Mouse (Mus musculus): ENCODE results near the gene Prkar1b. TPM values are rescaled to one million over a fixed set of nuclear protein-coding genes. Genes with fewer than 3 reads are reported as not detected.
A peak's percentile ranks its signal among the peaks of the same experiment; 100 is the strongest.

The Prkar1b gene
- polyA plus RNA-seq, 1 experiment = 1.4 TPM

- Histone ChIP-seq H3K36me3 (replicated peaks; ENCODE audit: low read length) (no peaks in the 10 kb centered on the region), H3K4me1 (peaks cover 16% of the 10 kb centered on the region), H3K4me3 (replicated peaks) (no peak overlapping the region), H3K9me3 (peaks cover 6% of the 10 kb centered on the region), H3K27me3 (replicated peaks) (peaks cover 27% of the 10 kb centered on the region)
- TF ChIP-seq GATA1 (IDR thresholded peaks at IDR 0.05; ENCODE audit: borderline replicate concordance, low read length) (no peak), FLI1 (IDR thresholded peaks at IDR 0.05; ENCODE audit: low read length) (no peak)
Observed at GRCm38 (mm10) chr5:139136341-139136740, 13.5 kb downstream of the Prkar1b start.

- Histone ChIP-seq H3K36me3 (replicated peaks; ENCODE audit: low read length) (no peaks in the 10 kb centered on the region), H3K4me1 (peaks cover 21% of the 10 kb centered on the region), H3K27me3 (replicated peaks) (peaks cover 37% of the 10 kb centered on the region), H3K4me3 (replicated peaks) (no peak overlapping the region), H3K9me3 (peaks cover 10% of the 10 kb centered on the region)
- TF ChIP-seq GATA1 (IDR thresholded peaks at IDR 0.05; ENCODE audit: borderline replicate concordance, low read length) (no peak), FLI1 (IDR thresholded peaks at IDR 0.05; ENCODE audit: low read length) (no peak)
Observed at GRCm38 (mm10) chr5:139134501-139134900, 15.3 kb downstream of the Prkar1b start.

DNA sequence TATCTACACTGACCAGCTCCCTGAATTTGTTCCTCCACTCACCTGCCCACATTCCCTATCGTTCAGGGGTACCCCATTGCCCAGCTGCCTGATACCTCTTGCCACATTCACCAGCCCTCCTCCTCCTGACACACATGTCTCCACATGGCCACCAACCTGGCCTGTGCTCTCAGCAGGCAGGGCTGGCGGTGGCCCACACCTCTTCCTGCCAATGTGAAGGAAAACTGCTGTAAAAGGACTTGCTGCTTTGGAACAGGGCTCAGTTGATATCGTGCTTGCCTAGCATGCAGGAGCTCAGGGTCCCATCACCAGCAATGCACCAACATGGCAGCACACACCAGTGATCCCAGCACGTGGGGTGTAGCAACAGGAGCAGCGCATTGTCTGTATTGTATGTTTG, 19.4 kb downstream of the Prkar1b start:
- Histone ChIP-seq H3K27me3 (replicated peaks) (peaks cover 64% of the 10 kb centered on the region), H3K4me1 (peaks cover 20% of the 10 kb centered on the region), H3K36me3 (replicated peaks; ENCODE audit: low read length) (no peaks in the 10 kb centered on the region), H3K4me3 (replicated peaks) (no peak overlapping the region), H3K9me3 (peaks cover 5% of the 10 kb centered on the region)
- no peak for TF ChIP-seq GATA1 (IDR thresholded peaks at IDR 0.05; ENCODE audit: borderline replicate concordance, low read length)
- no peak for TF ChIP-seq FLI1 (IDR thresholded peaks at IDR 0.05; ENCODE audit: low read length)

GRCm38 (mm10) chr5:139129572-139130151, 20.1 kb downstream of the Prkar1b start:
- Histone ChIP-seq H3K9me3 (peaks cover 8% of the 10 kb centered on the region), H3K4me1 (peaks cover 20% of the 10 kb centered on the region), H3K27me3 (replicated peaks) (peaks cover 66% of the 10 kb centered on the region), H3K36me3 (replicated peaks; ENCODE audit: low read length) (no peaks in the 10 kb centered on the region), H3K4me3 (replicated peaks) (peak overlapping the region; percentile 87)
- TF ChIP-seq GATA1 (IDR thresholded peaks at IDR 0.05; ENCODE audit: borderline replicate concordance, low read length) (no peak), FLI1 (IDR thresholded peaks at IDR 0.05; ENCODE audit: low read length) (no peak)

- no peaks in the 10 kb centered on the region for H3K36me3 ChIP-seq (replicated peaks; ENCODE audit: low read length)
- peak overlapping the region; percentile 42 for H3K4me3 ChIP-seq (replicated peaks)
- peaks cover 8% of the 10 kb centered on the region for H3K9me3 ChIP-seq
- peaks cover 64% of the 10 kb centered on the region for H3K27me3 ChIP-seq (replicated peaks)
- peaks cover 20% of the 10 kb centered on the region for H3K4me1 ChIP-seq
- TF ChIP-seq GATA1 (IDR thresholded peaks at IDR 0.05; ENCODE audit: borderline replicate concordance, low read length) (no peak), FLI1 (IDR thresholded peaks at IDR 0.05; ENCODE audit: low read length) (no peak)
Observed at GRCm38 (mm10) chr5:139129078-139129477, 20.7 kb downstream of the Prkar1b start.

DNA sequence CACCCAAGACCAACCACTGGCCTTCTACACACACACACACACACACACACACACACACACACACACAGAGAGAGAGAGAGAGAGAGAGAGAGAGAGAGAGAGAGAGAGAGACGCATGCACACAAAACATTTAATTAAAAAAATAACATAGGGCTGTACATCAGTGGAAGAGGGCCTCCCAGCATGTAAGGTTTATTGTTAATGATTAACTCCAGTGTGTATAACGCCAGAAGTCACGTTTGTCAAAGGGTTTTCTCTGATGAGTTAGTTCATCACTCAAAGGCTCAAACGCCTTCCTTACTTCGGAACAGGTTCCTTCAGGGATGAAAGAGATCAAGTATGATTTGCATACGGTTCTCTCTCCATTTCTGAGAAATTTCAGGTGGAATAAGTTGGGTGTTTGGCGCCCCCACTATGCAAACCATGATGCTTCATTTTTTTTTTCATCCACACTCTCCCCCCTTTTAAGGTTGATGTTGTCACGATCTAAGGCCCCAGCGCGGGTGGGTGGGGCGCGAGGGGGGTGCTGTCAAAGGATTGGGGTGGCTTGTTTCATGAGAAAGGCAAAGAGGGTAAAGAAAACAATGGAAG, 21.2 kb downstream of the Prkar1b start:
- Histone ChIP-seq H3K36me3 (replicated peaks; ENCODE audit: low read length) (no peaks in the 10 kb centered on the region), H3K4me3 (replicated peaks) (no peak overlapping the region), H3K9me3 (peaks cover 8% of the 10 kb centered on the region), H3K4me1 (peaks cover 20% of the 10 kb centered on the region), H3K27me3 (replicated peaks) (peaks cover 66% of the 10 kb centered on the region)
- no peak for TF ChIP-seq FLI1 (IDR thresholded peaks at IDR 0.05; ENCODE audit: low read length)
- no peak for TF ChIP-seq GATA1 (IDR thresholded peaks at IDR 0.05; ENCODE audit: borderline replicate concordance, low read length)

DNA sequence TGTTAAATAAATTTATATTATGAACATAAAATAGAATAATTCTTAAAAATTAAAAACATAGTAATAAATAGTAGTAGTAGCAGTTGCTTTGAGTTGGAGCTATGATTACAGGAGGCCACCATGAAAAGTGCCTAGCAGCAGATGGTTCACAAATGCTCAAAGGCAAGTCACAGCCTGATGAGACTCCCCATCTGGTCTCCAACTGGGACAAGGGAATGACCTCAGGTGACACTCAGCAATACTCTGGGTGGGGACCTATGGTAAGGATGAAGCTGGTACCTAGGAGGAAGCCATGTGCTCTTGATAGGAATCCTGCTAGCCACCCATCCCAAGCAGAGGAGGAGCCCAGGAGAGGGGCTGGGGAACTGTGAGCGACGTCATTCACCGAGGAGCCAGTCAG, 24.1 kb downstream of the Prkar1b start:
- H3K9me3 ChIP-seq = peaks cover 16% of the 10 kb centered on the region
- TF ChIP-seq FLI1 (IDR thresholded peaks at IDR 0.05; ENCODE audit: low read length) = no peak
- TF ChIP-seq GATA1 (IDR thresholded peaks at IDR 0.05; ENCODE audit: borderline replicate concordance, low read length) = no peak
- H3K36me3 ChIP-seq (replicated peaks; ENCODE audit: low read length) = no peaks in the 10 kb centered on the region
- peaks cover 51% of the 10 kb centered on the region for H3K27me3 ChIP-seq (replicated peaks)
- H3K4me3 ChIP-seq (replicated peaks) = no peak overlapping the region
- H3K4me1 ChIP-seq = peaks cover 17% of the 10 kb centered on the region

DNA sequence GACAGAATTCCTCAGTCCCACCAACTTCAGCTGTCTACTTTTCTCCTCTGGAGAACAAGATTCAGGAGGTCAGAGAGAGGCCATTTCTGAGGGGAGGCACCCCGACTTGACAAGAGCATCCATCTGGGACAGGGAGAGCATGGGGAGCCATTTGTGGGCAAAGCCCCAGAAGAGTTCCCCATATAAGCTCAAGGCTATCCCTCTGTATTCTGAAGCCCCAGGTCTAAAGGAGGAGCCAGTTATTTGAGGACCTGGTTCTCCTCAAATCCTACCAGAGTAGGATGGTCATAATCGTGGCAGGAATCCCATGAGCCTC, 30.9 kb downstream of the Prkar1b start:
- Histone ChIP-seq H3K4me3 (replicated peaks) (no peak overlapping the region), H3K9me3 (peaks cover 8% of the 10 kb centered on the region), H3K4me1 (peaks cover 23% of the 10 kb centered on the region), H3K27me3 (replicated peaks) (peaks cover 34% of the 10 kb centered on the region), H3K36me3 (replicated peaks; ENCODE audit: low read length) (no peaks in the 10 kb centered on the region)
- no peak for TF ChIP-seq GATA1 (IDR thresholded peaks at IDR 0.05; ENCODE audit: borderline replicate concordance, low read length)
- no peak for TF ChIP-seq FLI1 (IDR thresholded peaks at IDR 0.05; ENCODE audit: low read length)

DNA sequence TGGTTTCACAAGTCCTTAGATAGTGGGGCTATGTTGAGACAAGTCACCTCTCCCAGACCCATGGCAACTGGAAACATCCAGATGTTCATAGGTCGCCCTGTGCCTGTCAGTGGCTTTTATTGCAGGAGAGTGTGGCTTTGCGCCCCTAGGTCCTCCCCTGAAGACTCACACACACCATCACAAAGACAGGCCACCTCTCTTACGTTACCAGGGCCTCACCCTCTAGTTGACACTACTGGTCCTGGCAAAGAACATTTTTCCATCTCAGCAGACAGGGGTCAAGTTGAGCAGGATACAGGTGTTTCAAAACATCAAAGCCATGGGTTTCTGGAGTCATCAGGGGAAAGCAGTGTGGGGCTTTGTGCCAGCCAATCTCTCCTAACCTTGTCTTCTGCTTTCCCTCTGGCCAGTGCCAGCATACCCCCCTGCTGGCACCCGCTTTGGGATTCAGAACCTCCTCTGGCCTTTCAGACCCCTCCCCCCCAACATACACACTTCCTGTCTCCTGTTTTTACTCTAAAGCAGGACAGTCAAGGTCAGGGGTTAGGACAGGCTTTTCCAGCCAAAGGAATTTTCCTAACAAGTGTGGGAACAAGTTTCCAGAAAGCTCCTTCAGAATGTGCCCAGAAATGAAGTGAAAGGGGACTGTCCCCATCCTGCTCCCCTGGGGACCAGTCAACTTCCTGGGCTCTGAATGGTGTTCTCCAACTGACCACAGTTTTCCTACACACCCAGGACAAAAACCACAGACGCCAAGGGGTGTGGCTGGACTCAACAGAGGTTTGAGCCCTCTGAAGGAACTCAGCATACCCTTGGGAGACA, 31.5 kb downstream of the Prkar1b start:
- peaks cover 26% of the 10 kb centered on the region for H3K4me1 ChIP-seq
- H3K4me3 ChIP-seq (replicated peaks) = no peak overlapping the region
- peaks cover 8% of the 10 kb centered on the region for H3K9me3 ChIP-seq
- peaks cover 36% of the 10 kb centered on the region for H3K27me3 ChIP-seq (replicated peaks)
- TF ChIP-seq GATA1 (IDR thresholded peaks at IDR 0.05; ENCODE audit: borderline replicate concordance, low read length) (no peak), FLI1 (IDR thresholded peaks at IDR 0.05; ENCODE audit: low read length) (no peak)
- no peaks in the 10 kb centered on the region for H3K36me3 ChIP-seq (replicated peaks; ENCODE audit: low read length)

- Histone ChIP-seq H3K4me3 (replicated peaks) (no peak overlapping the region), H3K4me1 (peaks cover 32% of the 10 kb centered on the region), H3K36me3 (replicated peaks; ENCODE audit: low read length) (no peaks in the 10 kb centered on the region), H3K27me3 (replicated peaks) (peaks cover 55% of the 10 kb centered on the region), H3K9me3 (no peaks in the 10 kb centered on the region)
- TF ChIP-seq GATA1 (IDR thresholded peaks at IDR 0.05; ENCODE audit: borderline replicate concordance, low read length) (no peak), FLI1 (IDR thresholded peaks at IDR 0.05; ENCODE audit: low read length) (no peak)
Observed at GRCm38 (mm10) chr5:139115507-139115906, 34.3 kb downstream of the Prkar1b start.
